Mouse (Mus musculus): ENCODE data around the gene Dll3. TPM values are rescaled to one million over a fixed set of nuclear protein-coding genes. Genes with fewer than 3 reads are reported as not detected.

The Dll3 gene
- polyA plus RNA-seq, 1 experiment from 2014 or later = 0.14 TPM

DNA sequence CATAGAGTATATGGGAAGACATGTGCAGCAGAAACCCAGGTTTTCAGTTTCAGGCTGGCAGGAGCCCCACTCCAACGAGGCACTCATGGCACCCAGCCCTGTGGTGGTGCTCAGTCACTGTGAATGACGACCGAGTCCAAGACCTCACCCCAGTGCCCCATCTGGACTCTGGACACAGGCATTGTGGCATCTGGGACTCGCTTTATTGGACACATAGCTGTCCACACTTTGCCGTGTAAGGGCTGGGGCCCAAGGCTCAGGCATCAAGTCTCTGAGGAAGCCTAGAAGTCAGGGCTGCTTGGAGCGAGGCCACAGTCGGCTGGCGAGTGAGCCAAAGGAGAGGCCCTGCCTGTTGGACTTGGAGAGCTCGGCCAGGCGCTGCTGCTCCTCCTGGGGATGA is 3.6 kb upstream of the Dll3 start:
- no peak overlapping the region for H3K27ac ChIP-seq (replicated peaks in 1 of 2; ENCODE audit: control insufficient read depth in 1 of 2, insufficient read depth in 1 of 2, low read depth in 2 of 2, low read length in 2 of 2)
- ATAC-seq (ENCODE audit: insufficient number of reproducible peaks, insufficient read depth, low FRiP score, low read depth) = no peak
- WGBS = 81% methylated on average over 10 of the region's 10 CpGs
- H3K27me3 ChIP-seq (ENCODE audit: control insufficient read depth, insufficient read depth, low read length) = peaks cover 25% of the 10 kb centered on the region
- H3K9ac ChIP-seq (ENCODE audit: low read length) = no peak overlapping the region
- no peak overlapping the region for H3K4me2 ChIP-seq (ENCODE audit: low read length)
- H3K4me1 ChIP-seq (ENCODE audit: control insufficient read depth in 2 of 2, insufficient read depth in 2 of 2, low read length in 2 of 2) = peaks cover 0 to 12% of the 10 kb centered on the region in 2 experiments; a peak in 1 of 4 replicates
- H3K9me3 ChIP-seq (ENCODE audit: control insufficient read depth, low read length) = no peaks in the 10 kb centered on the region
- peaks cover 57% of the 10 kb centered on the region for H3K36me3 ChIP-seq (ENCODE audit: control insufficient read depth, insufficient read depth, low read length)
- no peak overlapping the region for H3K4me3 ChIP-seq (ENCODE audit: control insufficient read depth in 1 of 2, insufficient read depth in 1 of 2, low read depth in 1 of 2, low read length in 2 of 2)

DNA sequence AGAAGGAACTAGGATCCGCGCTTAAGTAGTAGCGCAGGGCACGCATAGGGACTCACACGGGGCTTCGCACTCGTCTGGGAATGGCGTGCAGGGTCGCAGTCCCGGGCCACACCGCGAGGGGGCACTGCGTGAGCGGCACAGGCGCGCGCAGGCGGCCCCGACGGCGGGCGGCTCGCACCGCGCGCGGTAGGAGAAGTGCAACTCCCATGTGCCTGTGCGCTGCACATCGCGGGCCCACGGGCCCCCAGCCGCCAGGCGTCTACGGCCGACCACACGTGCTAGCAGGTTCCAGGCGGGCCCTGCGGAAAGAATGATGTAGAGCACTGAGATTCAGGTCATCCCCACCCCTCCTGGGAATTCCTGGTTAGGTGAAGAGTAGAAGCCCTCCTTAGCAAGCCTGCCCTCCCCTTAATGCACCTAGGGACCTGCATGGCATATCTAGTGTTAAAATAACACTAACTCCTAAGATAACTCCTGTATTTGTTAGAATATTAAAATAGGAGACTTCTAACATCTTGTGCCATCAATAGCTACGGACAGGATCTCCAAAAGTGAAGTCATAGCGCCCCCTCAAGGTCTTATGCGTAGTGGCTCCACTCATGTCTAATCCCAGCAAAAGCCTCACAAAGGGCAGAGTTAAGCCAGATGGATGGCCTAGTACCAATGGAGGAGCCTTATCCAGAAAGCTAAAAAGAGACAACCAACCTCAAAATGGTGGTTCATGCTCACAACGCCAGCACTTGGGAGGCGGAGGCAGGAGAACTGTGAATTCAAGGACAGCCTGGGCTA is 3.0 kb downstream of the Dll3 start:
- H3K27me3 ChIP-seq (ENCODE audit: control insufficient read depth, insufficient read depth, low read length) = peaks cover 85% of the 10 kb centered on the region
- WGBS = 34% methylated on average over 43 of the region's 43 CpGs
- ATAC-seq (ENCODE audit: insufficient number of reproducible peaks, insufficient read depth, low FRiP score, low read depth) = no peak
- peak overlapping the region; percentile 11; the same call in 1 of the 2 replicates for H3K9ac ChIP-seq (ENCODE audit: low read length)
- H3K4me2 ChIP-seq (ENCODE audit: low read length) = peak overlapping the region; percentile 8; the same call in 1 of the 2 replicates
- H3K36me3 ChIP-seq (ENCODE audit: control insufficient read depth, insufficient read depth, low read length) = no peaks in the 10 kb centered on the region
- no peak overlapping the region for H3K27ac ChIP-seq (replicated peaks in 1 of 2; ENCODE audit: control insufficient read depth in 1 of 2, insufficient read depth in 1 of 2, low read depth in 2 of 2, low read length in 2 of 2)
- no peaks in the 10 kb centered on the region for H3K9me3 ChIP-seq (ENCODE audit: control insufficient read depth, low read length)
- peaks cover 2 to 9% of the 10 kb centered on the region in 2 experiments; a peak in 1 of 4 replicates for H3K4me1 ChIP-seq (ENCODE audit: control insufficient read depth in 2 of 2, insufficient read depth in 2 of 2, low read length in 2 of 2)
- H3K4me3 ChIP-seq (ENCODE audit: control insufficient read depth in 1 of 2, insufficient read depth in 1 of 2, low read depth in 1 of 2, low read length in 2 of 2) = no peak overlapping the region

DNA sequence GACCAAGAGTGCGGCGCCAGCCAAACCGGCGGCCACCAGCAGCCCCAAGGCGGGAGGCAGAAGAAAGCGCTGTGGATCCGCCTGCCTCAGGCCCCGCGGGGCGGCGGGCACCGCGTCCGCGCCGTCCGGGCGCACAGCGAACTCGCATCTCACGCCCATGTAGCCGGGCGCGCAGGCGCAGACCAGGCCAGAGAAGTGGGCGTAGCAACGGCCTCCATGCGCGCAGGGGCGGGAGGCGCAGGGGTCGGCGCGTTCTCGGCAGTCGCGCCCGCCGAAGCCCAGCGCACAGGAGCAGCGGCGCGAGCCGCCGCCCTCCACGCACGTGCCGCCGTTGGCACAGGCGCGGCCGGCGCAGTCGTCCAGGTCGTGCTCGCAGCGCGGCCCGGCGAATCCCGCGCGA is 7.6 kb downstream of the Dll3 start:
- Histone ChIP-seq H3K27me3 (ENCODE audit: control insufficient read depth, insufficient read depth, low read length) (peaks cover 93% of the 10 kb centered on the region), H3K9ac (ENCODE audit: low read length) (peak overlapping the region; percentile 63), H3K4me1 (ENCODE audit: control insufficient read depth in 2 of 2, insufficient read depth in 2 of 2, low read length in 2 of 2) (peaks cover 5 to 6% of the 10 kb centered on the region in 2 experiments; a peak in 2 of 4 replicates), H3K4me3 (ENCODE audit: control insufficient read depth in 1 of 2, insufficient read depth in 1 of 2, low read depth in 1 of 2, low read length in 2 of 2) (peak overlapping the region; percentile 45 to 64), H3K27ac (replicated peaks in 1 of 2; ENCODE audit: control insufficient read depth in 1 of 2, insufficient read depth in 1 of 2, low read depth in 2 of 2, low read length in 2 of 2) (no peak overlapping the region), H3K4me2 (ENCODE audit: low read length) (peak overlapping the region; percentile 72), H3K9me3 (ENCODE audit: control insufficient read depth, low read length) (no peaks in the 10 kb centered on the region), H3K36me3 (ENCODE audit: control insufficient read depth, insufficient read depth, low read length) (no peaks in the 10 kb centered on the region)
- WGBS = 10% methylated on average over 60 of the region's 63 CpGs
- ATAC-seq (ENCODE audit: insufficient number of reproducible peaks, insufficient read depth, low FRiP score, low read depth) = no peak

DNA sequence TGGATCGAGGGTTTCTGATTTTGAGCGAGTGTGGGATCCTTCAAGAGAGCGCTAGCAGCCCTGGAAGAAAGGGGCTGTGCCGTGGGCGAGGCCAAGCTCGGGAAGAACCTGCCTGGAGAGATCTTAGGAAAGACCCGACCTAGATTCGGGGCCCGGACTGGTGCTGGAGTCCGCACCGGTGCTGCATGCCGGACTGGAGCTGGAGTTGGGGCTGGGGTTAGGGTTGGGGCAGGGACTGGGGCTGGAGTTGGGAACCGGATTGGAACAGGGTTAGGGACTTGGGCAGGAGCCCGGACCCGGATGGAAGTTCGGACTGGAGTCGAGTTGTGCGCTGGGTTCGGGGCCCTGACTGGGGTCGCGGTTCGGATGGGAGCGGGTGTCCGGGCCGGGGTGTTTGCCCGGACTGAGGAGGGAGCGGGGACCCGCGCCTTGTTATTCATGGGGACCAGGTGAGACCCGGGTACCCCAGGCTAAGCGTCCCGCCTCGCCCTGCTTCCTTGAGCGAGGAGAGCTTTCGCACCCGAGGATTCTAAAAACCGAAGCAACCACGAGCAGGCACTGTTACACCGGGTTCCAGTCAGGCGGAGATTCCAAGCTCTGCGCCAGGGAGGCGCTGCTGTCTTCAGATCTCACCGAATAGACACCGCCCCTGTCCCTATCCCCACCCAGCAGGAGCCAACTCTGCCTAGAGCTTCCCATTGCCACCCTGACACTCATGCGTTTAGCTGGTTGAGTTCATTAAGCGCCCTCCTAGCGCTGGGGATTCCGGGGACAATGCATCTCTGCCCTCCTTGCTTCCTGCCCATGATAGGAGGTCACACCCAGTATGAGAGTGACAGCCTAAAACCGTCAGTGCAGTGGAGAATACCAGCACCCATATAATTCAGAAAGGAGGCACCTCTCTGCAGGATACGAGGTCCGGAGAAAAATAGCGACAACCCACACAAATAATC is 11.1 kb downstream of the Dll3 start, which contains the start of gene Selenov:
TSS of gene Selenov (minus strand) at position 549 of the 953 bp plus-strand sequence.
- Histone ChIP-seq H3K4me2 (ENCODE audit: low read length) (peak within 1 kb of the TSS; percentile 56), H3K4me1 (ENCODE audit: control insufficient read depth in 2 of 2, insufficient read depth in 2 of 2, low read length in 2 of 2) (peaks cover 5 to 6% of the 10 kb centered on the region in 2 experiments; a peak in 2 of 4 replicates), H3K36me3 (ENCODE audit: control insufficient read depth, insufficient read depth, low read length) (no peaks in the 10 kb centered on the region), H3K9ac (ENCODE audit: low read length) (peak within 1 kb of the TSS; percentile 36; the same call in 1 of the 2 replicates), H3K9me3 (ENCODE audit: control insufficient read depth, low read length) (no peaks in the 10 kb centered on the region), H3K4me3 (ENCODE audit: control insufficient read depth in 1 of 2, insufficient read depth in 1 of 2, low read depth in 1 of 2, low read length in 2 of 2) (peak within 1 kb of the TSS; percentile 6 to 29; a peak in 3 of 4 replicates), H3K27me3 (ENCODE audit: control insufficient read depth, insufficient read depth, low read length) (peaks cover 83% of the 10 kb centered on the region), H3K27ac (replicated peaks in 1 of 2; ENCODE audit: control insufficient read depth in 1 of 2, insufficient read depth in 1 of 2, low read depth in 2 of 2, low read length in 2 of 2) (no peak within 1 kb of the TSS)
- WGBS = 1% methylated on average over 52 of the region's 52 CpGs
- ATAC-seq (ENCODE audit: insufficient number of reproducible peaks, insufficient read depth, low FRiP score, low read depth) = no peak

DNA sequence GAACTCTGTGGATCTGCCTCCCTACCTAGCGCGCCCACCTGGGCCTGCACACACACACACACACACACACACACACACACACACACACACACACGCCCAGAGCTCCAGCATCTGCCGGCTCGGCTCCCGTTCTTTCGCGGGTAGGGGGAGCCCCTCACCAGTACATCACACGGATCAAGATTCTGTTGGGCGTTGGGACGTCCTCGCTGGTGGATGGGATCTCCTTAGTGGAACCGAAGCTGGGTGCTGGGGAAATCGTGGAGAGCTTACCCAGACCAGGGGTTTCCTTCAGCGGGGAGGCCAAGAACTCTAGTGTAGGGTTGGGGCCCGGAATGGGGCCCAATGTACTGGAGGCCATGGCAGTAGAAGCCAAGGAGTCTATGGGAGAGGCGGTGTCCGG is 11.9 kb downstream of the Dll3 start:
- H3K9ac ChIP-seq (ENCODE audit: low read length) = peak overlapping the region; percentile 36; the same call in 1 of the 2 replicates
- no peak for ATAC-seq (ENCODE audit: insufficient number of reproducible peaks, insufficient read depth, low FRiP score, low read depth)

DNA sequence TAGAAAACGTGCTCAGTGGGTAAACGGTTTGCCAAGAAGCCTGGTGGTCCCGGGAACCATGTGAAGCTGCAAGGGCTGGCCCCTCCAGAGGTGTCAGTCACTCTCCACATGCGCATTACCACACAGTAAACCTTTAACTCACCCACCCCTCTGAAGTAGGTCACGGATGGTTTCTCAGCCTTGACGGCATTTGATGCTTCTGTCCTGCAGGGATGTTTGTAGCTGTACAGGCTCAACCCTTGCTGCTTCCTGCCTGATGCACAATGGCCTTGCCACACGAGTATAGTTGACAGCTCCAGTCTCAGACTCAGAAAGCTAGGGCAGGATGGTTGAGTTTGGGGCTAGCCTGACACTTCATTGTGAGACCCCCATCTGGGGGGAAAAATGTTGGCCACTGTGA is 21.4 kb downstream of the Dll3 start:
- 73% methylated on average over 7 of the region's 7 CpGs for WGBS

More for the DNA sequence above, 11.9 kb downstream of the Dll3 start:
- Histone ChIP-seq H3K27ac (replicated peaks in 1 of 2; ENCODE audit: control insufficient read depth in 1 of 2, insufficient read depth in 1 of 2, low read depth in 2 of 2, low read length in 2 of 2) (no peak overlapping the region), H3K27me3 (ENCODE audit: control insufficient read depth, insufficient read depth, low read length) (peaks cover 78% of the 10 kb centered on the region), H3K4me2 (ENCODE audit: low read length) (peak overlapping the region; percentile 56), H3K36me3 (ENCODE audit: control insufficient read depth, insufficient read depth, low read length) (no peaks in the 10 kb centered on the region), H3K9me3 (ENCODE audit: control insufficient read depth, low read length) (no peaks in the 10 kb centered on the region), H3K4me3 (ENCODE audit: control insufficient read depth in 1 of 2, insufficient read depth in 1 of 2, low read depth in 1 of 2, low read length in 2 of 2) (peak overlapping the region in 1 of 2 experiments; percentile 29; a peak in 2 of 4 replicates), H3K4me1 (ENCODE audit: control insufficient read depth in 2 of 2, insufficient read depth in 2 of 2, low read length in 2 of 2) (peaks cover 5 to 6% of the 10 kb centered on the region in 2 experiments; a peak in 2 of 4 replicates)
- WGBS = under 1% methylated on average over 17 of the region's 18 CpGs

DNA sequence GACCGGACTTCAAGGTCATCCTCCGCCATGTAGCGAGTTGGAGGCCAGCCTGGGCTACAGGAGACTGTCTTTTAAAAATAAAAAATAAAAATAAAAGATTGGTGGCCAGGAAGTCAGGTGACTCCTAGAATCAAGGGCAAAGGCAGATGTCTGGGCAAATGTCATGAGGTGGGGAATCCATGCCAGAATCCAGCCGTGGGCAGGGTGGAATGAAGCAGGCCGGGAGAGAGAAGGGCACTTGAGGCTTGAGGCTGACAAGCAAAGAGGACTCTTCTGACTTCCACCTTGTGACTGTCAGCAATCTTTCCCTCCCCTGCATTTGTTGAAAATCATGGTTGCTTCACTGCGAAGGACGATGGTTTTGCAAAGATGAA is 23.8 kb downstream of the Dll3 start:
- Histone ChIP-seq H3K9ac (ENCODE audit: low read length) (peak overlapping the region; percentile 93), H3K27me3 (ENCODE audit: control insufficient read depth, insufficient read depth, low read length) (no peaks in the 10 kb centered on the region), H3K4me2 (ENCODE audit: low read length) (peak overlapping the region; percentile 91), H3K9me3 (ENCODE audit: control insufficient read depth, low read length) (no peaks in the 10 kb centered on the region), H3K27ac (replicated peaks in 1 of 2; ENCODE audit: control insufficient read depth in 1 of 2, insufficient read depth in 1 of 2, low read depth in 2 of 2, low read length in 2 of 2) (peak overlapping the region in 1 of 2 experiments; percentile 66; a peak in 1 of 4 replicates), H3K4me1 (ENCODE audit: control insufficient read depth in 2 of 2, insufficient read depth in 2 of 2, low read length in 2 of 2) (peaks cover 4 to 5% of the 10 kb centered on the region in 2 experiments; a peak in 3 of 4 replicates), H3K36me3 (ENCODE audit: control insufficient read depth, insufficient read depth, low read length) (no peaks in the 10 kb centered on the region), H3K4me3 (ENCODE audit: control insufficient read depth in 1 of 2, insufficient read depth in 1 of 2, low read depth in 1 of 2, low read length in 2 of 2) (peak overlapping the region; percentile 72 to 87)
- no peak for ATAC-seq (ENCODE audit: insufficient number of reproducible peaks, insufficient read depth, low FRiP score, low read depth)
- 84% methylated on average over 7 of the region's 7 CpGs for WGBS

More for the DNA sequence above, 21.4 kb downstream of the Dll3 start:
- no peak overlapping the region for H3K9ac ChIP-seq (ENCODE audit: low read length)
- no peaks in the 10 kb centered on the region for H3K27me3 ChIP-seq (ENCODE audit: control insufficient read depth, insufficient read depth, low read length)
- H3K4me2 ChIP-seq (ENCODE audit: low read length) = no peak overlapping the region
- peaks cover 4 to 5% of the 10 kb centered on the region in 2 experiments; a peak in 3 of 4 replicates for H3K4me1 ChIP-seq (ENCODE audit: control insufficient read depth in 2 of 2, insufficient read depth in 2 of 2, low read length in 2 of 2)
- no peaks in the 10 kb centered on the region for H3K9me3 ChIP-seq (ENCODE audit: control insufficient read depth, low read length)
- no peak overlapping the region for H3K4me3 ChIP-seq (ENCODE audit: control insufficient read depth in 1 of 2, insufficient read depth in 1 of 2, low read depth in 1 of 2, low read length in 2 of 2)
- no peak overlapping the region for H3K27ac ChIP-seq (replicated peaks in 1 of 2; ENCODE audit: control insufficient read depth in 1 of 2, insufficient read depth in 1 of 2, low read depth in 2 of 2, low read length in 2 of 2)
- H3K36me3 ChIP-seq (ENCODE audit: control insufficient read depth, insufficient read depth, low read length) = no peaks in the 10 kb centered on the region
- ATAC-seq (ENCODE audit: insufficient number of reproducible peaks, insufficient read depth, low FRiP score, low read depth) = no peak

Data from heart, embryonic 14.5 days (tissue).